Mouse (Mus musculus) retina, postnatal 1 day (tissue): ENCODE results near the gene Hoxa13.

ENCODE experiments used
- DNase-seq: peaks from one replicate; pipeline ENCODE4 v3.0.0-alpha.2; 2012

Gene Hoxa13

GRCm38 (mm10) chr6:52208072-52208867 lies 52.4 kb downstream of the Hoxa13 start, which contains the start of gene Hoxa6:
TSS of gene Hoxa6 (minus strand) at chr6:52208722.
- DNase-seq, result no peak
